Mouse (Mus musculus): ENCODE measurements at regions not wholly inside any gene's neighbourhood (a gene's known extent, or its start where the extent isn't known, plus 50 kb on each side); places are given as distances from the start of the nearest gene placed in this dataset.
A peak's percentile ranks its signal among the peaks of the same experiment; 100 is the strongest.
"Not testable (repeated sequence)": the region's sequence is repeated elsewhere in the genome, so short reads cannot be mapped to it uniquely, and the experiment has no call there.

DNA sequence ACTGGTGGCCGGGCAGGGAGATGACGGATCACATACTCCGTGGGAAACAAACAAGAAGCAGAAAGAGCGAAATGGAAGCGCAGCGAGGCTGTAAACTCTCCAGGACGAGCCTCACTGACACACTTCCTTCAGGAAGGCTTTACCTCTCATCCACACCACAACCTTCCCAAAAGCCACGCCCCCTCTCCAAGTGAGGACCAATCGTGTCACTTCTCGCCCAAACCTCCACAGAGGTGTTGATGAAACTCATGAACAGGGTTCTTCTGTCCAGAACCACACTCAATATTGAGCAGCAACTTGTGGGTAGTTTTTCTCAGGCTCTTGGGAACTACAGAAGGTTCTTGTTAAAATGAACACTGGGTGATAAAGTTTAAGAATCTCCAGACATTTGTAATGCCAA lies 127.3 kb downstream of the Cenpf start:
- no peak overlapping the region for H3K27ac ChIP-seq
- no peaks in the 10 kb centered on the region for H3K4me1 ChIP-seq (ENCODE audit: insufficient read depth, low read length)
- no peak for ATAC-seq
- no peak overlapping the region for H3K9ac ChIP-seq (replicated peaks; ENCODE audit: low read length)
- WGBS, result 58% methylated on average over 10 of the region's 10 CpGs
- no peaks in the 10 kb centered on the region for H3K27me3 ChIP-seq (ENCODE audit: insufficient read depth, low read length)
- TF ChIP-seq CTCF (IDR thresholded peaks at IDR 0.05; ENCODE audit: low read depth), result no peak
- no peaks in the 10 kb centered on the region for H3K9me3 ChIP-seq (ENCODE audit: low read length)
- H3K36me3 ChIP-seq (ENCODE audit: insufficient read depth, low read length), result no peaks in the 10 kb centered on the region
- H3K4me3 ChIP-seq (ENCODE audit: low read length), result no peak overlapping the region
- DNase-seq (ENCODE audit: low spot score), result no peak
- H3K4me2 ChIP-seq (ENCODE audit: low read depth, low read length), result no peak overlapping the region

- H3K27ac ChIP-seq, result no peak overlapping the region
- no peaks in the 10 kb centered on the region for H3K9me3 ChIP-seq (ENCODE audit: low read length)
- no peak overlapping the region for H3K9ac ChIP-seq (replicated peaks; ENCODE audit: low read length)
- DNase-seq (ENCODE audit: low spot score), result no peak
- ATAC-seq, result no peak
- H3K36me3 ChIP-seq (ENCODE audit: insufficient read depth, low read length), result no peaks in the 10 kb centered on the region
- no peaks in the 10 kb centered on the region for H3K4me1 ChIP-seq (ENCODE audit: insufficient read depth, low read length)
- no peak overlapping the region for H3K4me3 ChIP-seq (ENCODE audit: low read length)
- 89% methylated on average over 9 of the region's 9 CpGs for WGBS
- peak; percentile 18; the same call in 1 of the 2 replicates for TF ChIP-seq CTCF (IDR thresholded peaks at IDR 0.05; ENCODE audit: low read depth)
- H3K27me3 ChIP-seq (ENCODE audit: insufficient read depth, low read length), result no peaks in the 10 kb centered on the region
- no peak overlapping the region for H3K4me2 ChIP-seq (ENCODE audit: low read depth, low read length)
These were observed 137.0 kb downstream of the Cenpf start for GRCm38 (mm10) chr1:189550851-189551250.

GRCm38 (mm10) chr1:189532834-189533233 lies 130.8 kb upstream of the Kcnk2 start:
- no peak for ATAC-seq

DNA sequence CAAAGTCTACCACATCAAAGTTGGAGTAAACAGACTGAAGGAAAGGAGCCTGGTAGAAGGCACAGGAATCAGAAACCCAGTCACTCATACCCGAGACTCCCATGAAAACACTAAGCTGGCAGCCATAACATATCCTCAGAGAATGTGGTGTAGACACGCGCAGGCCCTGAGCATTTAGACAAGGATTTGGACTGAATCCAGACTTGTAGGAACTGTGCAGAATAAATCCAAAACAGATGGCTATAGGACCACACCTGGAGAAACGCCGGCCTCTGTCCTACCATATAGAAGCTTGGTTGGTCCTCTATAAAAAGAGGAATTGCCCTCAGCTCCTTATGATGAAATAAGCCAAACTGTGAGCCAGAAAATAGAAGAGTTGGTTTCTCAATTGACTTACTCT lies 124.3 kb upstream of the Kcnk2 start:
- ATAC-seq (no peak), DNase-seq (ENCODE audit: low spot score) (no peak)
- no peaks in the 10 kb centered on the region for H3K4me1 ChIP-seq (ENCODE audit: insufficient read depth, low read length)
- TF ChIP-seq CTCF (IDR thresholded peaks at IDR 0.05; ENCODE audit: low read depth), result no peak
- no peaks in the 10 kb centered on the region for H3K27me3 ChIP-seq (ENCODE audit: insufficient read depth, low read length)
- 73% methylated on average over 5 of the region's 5 CpGs for WGBS
- no peak overlapping the region for H3K27ac ChIP-seq
- no peak overlapping the region for H3K4me2 ChIP-seq (ENCODE audit: low read depth, low read length)
- H3K9me3 ChIP-seq (ENCODE audit: low read length), result no peaks in the 10 kb centered on the region
- H3K36me3 ChIP-seq (ENCODE audit: insufficient read depth, low read length), result no peaks in the 10 kb centered on the region
- H3K4me3 ChIP-seq (ENCODE audit: low read length), result no peak overlapping the region
- H3K9ac ChIP-seq (replicated peaks; ENCODE audit: low read length), result no peak overlapping the region

More at GRCm38 (mm10) chr1:189532834-189533233, 130.8 kb upstream of the Kcnk2 start:
- H3K4me2 ChIP-seq (ENCODE audit: low read depth, low read length), result no peak overlapping the region
- H3K27me3 ChIP-seq (ENCODE audit: insufficient read depth, low read length), result no peaks in the 10 kb centered on the region
- H3K4me3 ChIP-seq (ENCODE audit: low read length), result no peak overlapping the region
- no peak for DNase-seq (ENCODE audit: low spot score)
- no peaks in the 10 kb centered on the region for H3K9me3 ChIP-seq (ENCODE audit: low read length)
- TF ChIP-seq CTCF (IDR thresholded peaks at IDR 0.05; ENCODE audit: low read depth), result no peak
- WGBS, result 91% methylated on average over 2 of the region's 2 CpGs
- H3K4me1 ChIP-seq (ENCODE audit: insufficient read depth, low read length), result no peaks in the 10 kb centered on the region
- no peak overlapping the region for H3K9ac ChIP-seq (replicated peaks; ENCODE audit: low read length)
- H3K27ac ChIP-seq, result no peak overlapping the region
- no peaks in the 10 kb centered on the region for H3K36me3 ChIP-seq (ENCODE audit: insufficient read depth, low read length)

GRCm38 (mm10) chr1:189515476-189515875 lies 113.4 kb upstream of the Kcnk2 start:
- no peak overlapping the region for H3K4me2 ChIP-seq (ENCODE audit: low read depth, low read length)
- no peaks in the 10 kb centered on the region for H3K4me1 ChIP-seq (ENCODE audit: insufficient read depth, low read length)
- ATAC-seq (no peak), DNase-seq (ENCODE audit: low spot score) (no peak)
- H3K9me3 ChIP-seq (ENCODE audit: low read length), result no peaks in the 10 kb centered on the region
- H3K27me3 ChIP-seq (ENCODE audit: insufficient read depth, low read length), result no peaks in the 10 kb centered on the region
- TF ChIP-seq CTCF (IDR thresholded peaks at IDR 0.05; ENCODE audit: low read depth), result no peak
- WGBS, result 80% methylated on average over 7 of the region's 7 CpGs
- no peaks in the 10 kb centered on the region for H3K36me3 ChIP-seq (ENCODE audit: insufficient read depth, low read length)
- H3K4me3 ChIP-seq (ENCODE audit: low read length), result no peak overlapping the region
- no peak overlapping the region for H3K27ac ChIP-seq
- H3K9ac ChIP-seq (replicated peaks; ENCODE audit: low read length), result no peak overlapping the region

DNA sequence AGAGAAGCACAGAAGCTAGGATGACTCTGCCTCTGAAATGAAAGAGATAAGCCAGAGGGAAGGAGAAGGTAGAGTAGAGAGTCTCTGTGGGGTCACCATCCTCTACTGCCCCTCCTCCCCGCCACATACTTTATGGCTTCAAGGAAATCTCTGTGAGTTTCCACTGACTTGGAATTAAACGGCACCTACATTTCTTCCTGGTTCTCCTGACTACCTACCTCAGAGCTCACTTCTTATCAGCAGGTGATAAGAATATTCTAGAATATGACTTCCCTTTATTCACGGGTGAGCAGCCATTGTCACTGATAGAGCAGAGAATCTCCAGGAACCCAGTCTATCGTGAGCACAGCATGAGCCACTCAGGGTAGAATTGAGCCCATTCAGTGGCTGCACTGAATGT lies 111.3 kb upstream of the Kcnk2 start:
- no peak overlapping the region for H3K27ac ChIP-seq
- no peaks in the 10 kb centered on the region for H3K4me1 ChIP-seq (ENCODE audit: insufficient read depth, low read length)
- H3K9me3 ChIP-seq (ENCODE audit: low read length), result 0 out of 2 replicates have a peak, but pooled peaks cover 4% of the 10 kb centered on the region
- H3K4me3 ChIP-seq (ENCODE audit: low read length), result no peak overlapping the region
- no peaks in the 10 kb centered on the region for H3K27me3 ChIP-seq (ENCODE audit: insufficient read depth, low read length)
- no peak for TF ChIP-seq CTCF (IDR thresholded peaks at IDR 0.05; ENCODE audit: low read depth)
- no peak overlapping the region for H3K9ac ChIP-seq (replicated peaks; ENCODE audit: low read length)
- no peak for ATAC-seq
- H3K4me2 ChIP-seq (ENCODE audit: low read depth, low read length), result no peak overlapping the region
- H3K36me3 ChIP-seq (ENCODE audit: insufficient read depth, low read length), result no peaks in the 10 kb centered on the region
- DNase-seq (ENCODE audit: low spot score), result no peak
- WGBS, result 51% methylated on average over 4 of the region's 4 CpGs

DNA sequence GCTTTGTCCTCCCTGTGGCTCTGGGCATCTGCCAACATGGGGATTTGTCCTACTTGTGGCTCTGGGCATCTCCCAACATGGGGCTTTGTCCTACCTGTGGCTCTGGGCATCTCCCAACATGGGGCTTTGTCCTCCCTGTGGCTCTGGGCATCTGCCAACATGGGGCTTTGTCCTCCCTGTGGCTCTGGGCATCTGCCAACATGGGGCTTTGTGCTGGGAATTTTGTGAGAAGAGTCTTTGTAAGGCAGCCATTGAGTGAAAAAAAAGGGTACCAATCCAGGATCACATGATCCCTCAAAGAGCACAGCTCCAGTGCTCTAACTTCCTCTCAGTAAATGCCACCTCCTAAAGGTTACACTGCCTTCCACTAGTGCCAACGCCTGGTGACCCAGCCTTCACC lies 105.2 kb upstream of the Kcnk2 start:
- H3K4me3 ChIP-seq (ENCODE audit: low read length); H3K4me1 ChIP-seq (ENCODE audit: insufficient read depth, low read length); H3K4me2 ChIP-seq (ENCODE audit: low read depth, low read length); H3K27ac ChIP-seq; H3K27me3 ChIP-seq (ENCODE audit: insufficient read depth, low read length); H3K9me3 ChIP-seq (ENCODE audit: low read length); H3K9ac ChIP-seq (replicated peaks; ENCODE audit: low read length); H3K36me3 ChIP-seq (ENCODE audit: insufficient read depth, low read length); DNase-seq (ENCODE audit: low spot score); ATAC-seq: not testable (repeated sequence)
- 74% methylated on average over 1 of the region's 1 CpGs for WGBS

Measured in hindbrain, postnatal 0 days (tissue).